Mouse (Mus musculus): ENCODE results near the gene Angptl8.

The Angptl8 gene

GRCm38 (mm10) chr9:21816716-21817305 lies 18.5 kb upstream of the Angptl8 start:
- in situ Hi-C loops (cut with MseI, MboI) = no loop called here

DNA sequence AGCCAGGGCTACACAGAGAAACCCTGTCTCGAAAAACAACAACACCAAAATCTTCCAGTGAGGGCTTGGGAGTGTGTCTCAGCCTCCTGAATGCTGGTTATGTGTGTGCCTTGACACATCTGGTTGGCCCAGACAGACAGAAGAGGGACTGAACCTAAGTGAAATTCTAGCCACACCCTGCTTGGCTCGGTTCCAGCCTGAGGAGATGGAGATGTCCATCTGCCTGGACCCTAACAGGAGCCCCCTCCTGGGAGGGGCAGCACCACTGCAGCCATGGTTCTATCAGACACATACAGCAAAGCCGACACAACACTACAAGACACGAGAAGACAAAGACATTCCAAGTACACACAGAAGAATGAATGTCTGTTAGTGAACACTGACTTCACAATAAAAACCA lies 17.2 kb upstream of the Angptl8 start:
- in situ Hi-C loops (cut with MseI, MboI) = no loop called here

DNA sequence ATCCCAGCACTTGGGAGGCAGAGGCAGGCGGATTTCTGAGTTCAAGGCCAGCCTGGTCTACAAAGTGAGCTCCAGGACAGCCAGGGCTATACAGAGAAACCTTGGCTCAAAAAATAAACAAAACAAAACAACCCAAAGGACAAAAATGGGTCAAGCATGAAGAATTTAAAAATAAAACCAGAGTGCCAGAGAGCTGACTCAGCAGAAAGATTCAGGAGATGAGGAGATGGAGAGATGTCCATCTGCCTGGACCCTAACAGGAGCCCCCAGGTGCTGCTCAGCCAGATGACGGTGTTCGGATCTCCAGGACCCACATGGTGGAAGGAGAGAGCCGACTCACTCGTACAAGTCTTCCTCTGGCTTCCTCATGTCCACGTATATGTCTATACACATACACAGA lies 16.7 kb upstream of the Angptl8 start:
- in situ Hi-C loops (cut with MseI, MboI) = no loop called here

GRCm38 (mm10) chr9:21819181-21819729 lies 16.1 kb upstream of the Angptl8 start:
- in situ Hi-C loops (cut with MseI, MboI) = no loop called here

- in situ Hi-C loops (cut with MseI, MboI) = no loop called here
Measured at GRCm38 (mm10) chr9:21820183-21820582, 15.1 kb upstream of the Angptl8 start.

- in situ Hi-C loops (cut with MseI, MboI) = no loop called here
Measured at GRCm38 (mm10) chr9:21822686-21823085, 12.6 kb upstream of the Angptl8 start.

- in situ Hi-C loops (cut with MseI, MboI) = no loop called here
Measured at GRCm38 (mm10) chr9:21823957-21824356, 11.4 kb upstream of the Angptl8 start.

DNA sequence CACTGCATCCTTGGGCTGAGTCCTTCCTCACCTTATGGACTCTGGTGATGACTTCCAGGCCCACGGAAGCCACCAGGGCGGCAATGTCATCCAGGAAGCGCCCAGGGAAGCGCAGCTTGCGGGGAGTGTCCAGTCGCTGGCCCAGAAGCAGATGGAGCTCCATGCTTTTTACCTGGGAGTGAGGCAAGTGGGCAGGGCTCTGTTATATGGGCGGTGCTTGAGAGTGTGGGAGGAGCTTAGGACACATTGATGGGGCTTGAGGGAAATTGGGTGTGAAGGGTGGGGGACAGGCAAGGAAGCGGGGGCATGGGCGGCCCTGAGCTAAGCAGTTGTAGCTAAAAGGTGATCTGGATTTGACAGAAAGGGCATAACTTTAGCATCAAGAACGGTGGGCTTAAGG lies 10.9 kb upstream of the Angptl8 start:
- in situ Hi-C loops (cut with MseI, MboI) = no loop called here

- in situ Hi-C loops (cut with MseI, MboI) = loop anchor here in 1 of 2 experiments (5.0 kb wide), 1 partner anchor 42 kb away; no protein-coding TSS in a partner anchor
Measured at GRCm38 (mm10) chr9:21829834-21830460, 5.4 kb upstream of the Angptl8 start.

GRCm38 (mm10) chr9:21830461-21830850 lies 4.9 kb upstream of the Angptl8 start:
- in situ Hi-C loops (cut with MseI, MboI) = loop anchor here in 1 of 2 experiments (5.0 kb wide), 1 partner anchor 42 kb away; no protein-coding TSS in a partner anchor

- in situ Hi-C loops (cut with MseI, MboI) = loop anchor here in 1 of 2 experiments (5.0 kb wide), 1 partner anchor 41 kb away; no protein-coding TSS in a partner anchor
Measured at GRCm38 (mm10) chr9:21830936-21831335, 4.4 kb upstream of the Angptl8 start.

DNA sequence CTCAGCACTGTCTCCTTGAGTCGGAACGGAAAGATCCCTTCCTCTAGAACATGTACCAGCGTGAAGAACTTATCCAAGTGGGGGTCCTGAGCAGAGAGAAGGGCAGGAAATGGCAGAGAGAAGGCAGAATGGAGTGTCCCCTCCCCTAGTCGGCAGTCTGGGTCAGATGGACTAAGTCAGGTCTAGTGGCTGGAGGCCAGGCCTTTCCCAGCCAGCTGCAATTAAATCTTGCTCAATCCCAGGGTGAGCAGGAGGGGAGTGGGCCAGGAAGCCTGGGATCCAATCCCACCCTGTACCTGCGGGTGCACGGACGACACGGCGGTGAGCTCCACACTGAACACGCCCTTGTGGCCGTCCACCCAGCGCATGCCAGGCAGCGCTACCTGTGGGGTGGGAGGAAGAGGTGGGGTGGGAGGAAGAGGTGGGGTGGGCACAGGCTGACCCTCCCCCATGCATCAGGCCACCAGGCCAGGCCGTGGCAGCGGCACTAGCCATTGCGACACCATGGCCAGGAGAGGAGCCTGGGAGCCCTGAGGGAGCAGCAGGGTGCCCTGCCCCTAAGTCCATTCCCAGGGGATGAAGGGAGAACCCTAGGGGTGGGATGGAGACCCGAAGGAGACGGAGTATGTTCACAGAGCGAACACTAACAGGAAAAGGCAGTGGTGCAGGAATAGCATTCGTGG lies 3.6 kb upstream of the Angptl8 start:
- in situ Hi-C loops (cut with MseI, MboI) = loop anchor here in 1 of 2 experiments (5.0 kb wide), 1 partner anchor 41 kb away; no protein-coding TSS in a partner anchor

- in situ Hi-C loops (cut with MseI, MboI) = no loop called here
Measured at GRCm38 (mm10) chr9:21837690-21838089, 2.4 kb downstream of the Angptl8 start.

DNA sequence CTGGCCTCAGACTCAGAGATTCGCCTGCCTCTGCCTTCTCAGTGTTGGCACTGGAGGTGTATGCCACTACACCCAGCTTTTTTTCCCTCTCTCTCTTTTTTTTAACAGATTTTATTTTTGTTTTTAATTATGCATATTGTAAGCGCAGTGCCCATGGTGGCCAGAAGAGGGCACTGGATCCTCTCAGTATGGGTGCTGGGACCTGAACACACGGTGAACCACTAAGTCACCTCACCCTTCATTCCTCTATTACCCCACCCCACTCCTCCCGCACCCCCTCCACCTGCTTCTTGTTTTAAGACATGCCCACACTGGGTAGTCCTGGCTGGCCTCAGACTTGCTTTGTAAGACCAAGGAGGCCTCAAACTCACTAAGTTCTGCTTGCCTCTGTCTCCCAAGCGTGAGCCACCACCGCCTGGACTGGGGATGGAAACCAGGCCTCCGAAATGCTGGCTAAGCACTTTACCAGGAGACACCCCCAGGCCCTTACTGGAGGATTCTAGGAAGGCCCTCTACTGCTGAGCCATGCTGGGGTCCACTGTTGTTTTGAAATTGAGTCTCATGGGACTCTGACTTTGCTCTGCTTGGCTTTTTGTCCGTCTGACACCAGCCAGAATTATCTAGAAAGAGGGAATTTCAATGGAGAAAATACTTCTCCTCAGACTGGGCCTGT lies 4.9 kb downstream of the Angptl8 start:
- in situ Hi-C loops (cut with MseI, MboI) = no loop called here

DNA sequence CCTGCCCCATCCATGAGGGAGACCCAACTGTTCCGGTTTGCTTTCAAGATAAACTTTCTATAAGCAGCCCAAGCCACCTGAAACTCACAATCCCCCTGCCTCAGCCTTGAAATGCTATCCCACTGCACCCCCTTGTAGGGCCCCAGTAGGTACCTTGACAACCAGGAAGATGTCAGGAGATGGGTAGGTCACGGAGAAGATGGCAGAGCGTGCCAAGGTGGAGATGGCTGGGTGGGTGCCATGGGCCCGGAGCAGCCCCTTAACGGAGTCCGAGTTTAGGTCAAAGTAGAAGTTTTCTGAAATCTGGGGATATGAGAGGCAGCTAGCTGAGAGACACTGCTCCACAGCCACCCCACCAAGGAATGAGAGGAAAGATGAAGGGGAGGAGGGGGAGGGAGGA lies 6.0 kb downstream of the Angptl8 start:
- in situ Hi-C loops (cut with MseI, MboI) = no loop called here

- in situ Hi-C loops (cut with MseI, MboI) = no loop called here
Measured at GRCm38 (mm10) chr9:21842391-21842790, 7.1 kb downstream of the Angptl8 start.

- in situ Hi-C loops (cut with MseI, MboI) = no loop called here
Measured at GRCm38 (mm10) chr9:21843086-21843485, 7.8 kb downstream of the Angptl8 start.

DNA sequence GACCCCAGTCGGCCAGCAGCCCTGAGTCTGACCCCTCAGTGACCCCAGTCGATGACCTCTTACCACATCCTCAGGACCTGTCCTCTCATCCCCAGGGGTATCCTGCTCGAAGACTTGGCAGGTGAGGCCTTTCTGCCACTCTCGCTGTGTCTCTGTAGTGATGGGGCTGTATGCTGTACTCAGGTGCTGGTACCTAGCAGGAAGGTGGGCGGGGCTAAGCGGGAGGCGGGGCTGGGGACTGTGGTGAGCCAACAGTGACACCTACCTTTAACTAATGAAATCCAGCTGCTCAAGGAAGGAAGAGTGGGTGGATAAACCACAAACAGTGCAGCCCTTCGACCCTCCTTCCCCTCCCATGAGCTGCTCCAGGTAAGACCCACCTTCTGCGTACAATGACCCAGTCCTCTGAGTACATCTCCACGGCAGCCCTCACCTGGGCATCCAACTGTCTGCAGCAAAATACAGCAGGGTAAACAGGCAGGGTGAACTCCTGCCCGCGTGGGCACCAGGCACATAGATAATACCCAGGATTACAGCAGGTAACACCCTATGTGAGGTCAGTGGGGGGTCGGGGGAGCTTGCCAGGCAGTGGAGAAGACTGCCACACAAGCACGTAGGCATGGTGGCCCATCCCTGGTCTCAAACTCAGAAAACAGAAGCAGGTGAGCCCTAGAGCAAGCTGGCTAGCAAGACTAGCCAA lies 10.2 kb downstream of the Angptl8 start:
- in situ Hi-C loops (cut with MseI, MboI) = no loop called here

- in situ Hi-C loops (cut with MseI, MboI) = no loop called here
Measured at GRCm38 (mm10) chr9:21846755-21847341, 11.5 kb downstream of the Angptl8 start.

DNA sequence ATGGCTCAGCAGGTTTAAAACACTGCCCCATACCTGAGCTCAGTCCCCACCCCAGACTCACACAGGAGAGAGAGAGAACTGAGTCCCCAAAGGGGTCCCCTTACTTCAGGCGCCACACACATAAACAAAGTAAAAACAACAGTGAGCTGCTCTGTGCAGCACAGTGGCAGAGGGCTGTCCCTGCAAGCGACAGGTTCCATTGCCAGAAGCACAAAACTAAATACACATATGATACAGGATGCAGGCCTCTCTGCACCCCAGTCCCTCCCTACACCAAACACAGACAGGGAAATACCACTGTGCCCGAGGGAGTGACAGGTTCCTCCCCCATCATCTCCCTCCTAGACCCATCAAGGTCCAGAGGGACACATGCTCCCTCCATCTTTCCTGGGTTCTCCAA lies 12.1 kb downstream of the Angptl8 start:
- in situ Hi-C loops (cut with MseI, MboI) = no loop called here

DNA sequence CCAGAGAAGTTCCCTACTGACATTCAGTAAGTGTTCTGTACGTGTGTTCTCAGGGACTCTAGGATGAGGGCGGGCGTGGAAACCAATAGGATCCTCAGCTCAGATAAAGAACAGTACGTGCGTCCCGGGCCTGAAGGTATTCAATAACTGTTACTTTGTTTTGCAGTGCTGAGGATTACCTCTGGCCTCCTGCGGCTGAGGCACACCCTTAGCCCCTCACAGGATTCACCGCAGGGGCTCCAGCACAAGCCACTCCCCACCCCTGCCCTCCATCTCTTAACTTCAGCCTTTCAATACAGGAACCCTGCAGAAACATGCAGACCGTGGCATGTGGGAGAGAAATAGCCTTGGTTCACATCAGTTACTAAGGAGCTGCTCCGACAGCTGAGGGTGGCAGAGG lies 12.6 kb downstream of the Angptl8 start:
- in situ Hi-C loops (cut with MseI, MboI) = no loop called here

All from mouse trophoblast stem cell (cell line).